Mouse (Mus musculus) left cerebral cortex, adult 2 months (tissue): ENCODE measurements around the gene Eml6. TPM values are rescaled to one million over a fixed set of nuclear protein-coding genes. Genes with fewer than 3 reads are reported as not detected.

Source experiments
- DNase-seq, 2 experiments: peaks; one replicate each; pipeline ENCODE4 v3.0.0; 2021 to 2022; ENCODE audit warnings: low spot score in 2 of 2, mixed read lengths in 1 of 2; ENCODE audit errors: extremely low spot score in 1 of 2
- H3K27ac ChIP-seq: fragments of 200-600 bp; 2 replicates; pipeline ENCODE4 v1.8.1; 2022
- H3K4me3 ChIP-seq: fragments of 200-600 bp; 2 replicates; pipeline ENCODE4 v1.8.1; 2022
- CTCF ChIP-seq: fragments of 200-600 bp; IDR thresholded peaks from 2 replicates; pipeline ENCODE4 v1.8.1; 2022; ENCODE audit warnings: antibody characterized with exemption, mild to moderate bottlenecking, moderate library complexity
- intact Hi-C: fragments of 180-260 bp; cut with DNase I; formaldehyde crosslinking; loops from one replicate; pipeline ENCODE4 v1.15.1; 2025
- total RNA-seq, 2 experiments: library from RNA; stranded (reverse); gene quantifications; 2 replicates each; pipeline ENCODE4 v1.2.3; 2021

The Eml6 gene
- total RNA-seq, 2 experiments from 2014 or later = 19.7 to 24.0 TPM

- no peak for TF ChIP-seq CTCF
- DNase-seq = no peak
- Histone ChIP-seq H3K27ac (peak overlapping the region; percentile 70), H3K4me3 (no peak overlapping the region)
- intact Hi-C loops = loop anchor here (5.0 kb wide), 1 partner anchor 64 kb away; no protein-coding TSS in a partner anchor
Measured at GRCm38 (mm10) chr11:29786583-29787219, 239.1 kb downstream of the Eml6 start.

GRCm38 (mm10) chr11:29779409-29780026 is 246.3 kb downstream of the Eml6 start:
- no peak overlapping the region for H3K27ac ChIP-seq
- no peak overlapping the region for H3K4me3 ChIP-seq
- intact Hi-C loops = loop anchor here (10.0 kb wide), 1 partner anchor 105 kb away; no protein-coding TSS in a partner anchor
- no peak for TF ChIP-seq CTCF
- no peak for DNase-seq

GRCm38 (mm10) chr11:29778936-29779335 is 246.9 kb downstream of the Eml6 start:
- intact Hi-C loops = loop anchor here (1.0 to 10.0 kb wide), 2 partner anchors 13 to 106 kb away; no protein-coding TSS in a partner anchor
- no peak for DNase-seq

GRCm38 (mm10) chr11:29777964-29778363 is 247.9 kb downstream of the Eml6 start:
- H3K4me3 ChIP-seq = no peak overlapping the region
- peak overlapping the region; percentile 9; the same call in 1 of the 2 replicates for H3K27ac ChIP-seq
- peak; percentile 47 to 68 for DNase-seq
- no peak for TF ChIP-seq CTCF
- intact Hi-C loops = loop anchor here (1.0 to 10.0 kb wide), 2 partner anchors 12 to 107 kb away; no protein-coding TSS in a partner anchor

More at GRCm38 (mm10) chr11:29778936-29779335, 246.9 kb downstream of the Eml6 start:
- Histone ChIP-seq H3K4me3 (no peak overlapping the region), H3K27ac (no peak overlapping the region)
- no peak for TF ChIP-seq CTCF

- Histone ChIP-seq H3K4me3 (no peak overlapping the region), H3K27ac (0 out of 2 replicates have a peak overlapping the region, but pooled peaks have one; percentile 36)
- TF ChIP-seq CTCF = no peak
- DNase-seq = no peak
- intact Hi-C loops = loop anchor here (10.0 kb wide), 1 partner anchor 110 kb away; no protein-coding TSS in a partner anchor
Measured at GRCm38 (mm10) chr11:29774760-29775159, 251.1 kb downstream of the Eml6 start.

GRCm38 (mm10) chr11:29774296-29774695 is 251.5 kb downstream of the Eml6 start:
- no peak overlapping the region; the same call in 1 of the 2 replicates for H3K27ac ChIP-seq
- DNase-seq = no peak
- intact Hi-C loops = loop anchor here (10.0 kb wide), 1 partner anchor 111 kb away; no protein-coding TSS in a partner anchor
- no peak for TF ChIP-seq CTCF
- no peak overlapping the region for H3K4me3 ChIP-seq

- no peak for DNase-seq
- no peak for TF ChIP-seq CTCF
- intact Hi-C loops = loop anchor here (10.0 kb wide), 1 partner anchor 113 kb away; no protein-coding TSS in a partner anchor
- H3K27ac ChIP-seq = 0 out of 2 replicates have a peak overlapping the region, but pooled peaks have one; percentile 5
- no peak overlapping the region for H3K4me3 ChIP-seq
Measured at GRCm38 (mm10) chr11:29772279-29772678, 253.6 kb downstream of the Eml6 start.

GRCm38 (mm10) chr11:29770666-29771400 is 255.0 kb downstream of the Eml6 start:
- TF ChIP-seq CTCF = no peak
- intact Hi-C loops = loop anchor here (10.0 kb wide), 1 partner anchor 114 kb away; no protein-coding TSS in a partner anchor
- no peak overlapping the region for H3K4me3 ChIP-seq
- no peak for DNase-seq
- H3K27ac ChIP-seq = no peak overlapping the region

GRCm38 (mm10) chr11:29768523-29768922 is 257.3 kb downstream of the Eml6 start:
- no peak for DNase-seq
- H3K4me3 ChIP-seq = no peak overlapping the region
- intact Hi-C loops = no loop called here
- no peak for TF ChIP-seq CTCF
- peak overlapping the region; percentile 73 for H3K27ac ChIP-seq

- intact Hi-C loops = loop anchor here (1.0 to 2.0 kb wide), 4 partner anchors 12 to 47 kb away; no protein-coding TSS in a partner anchor
- Histone ChIP-seq H3K4me3 (no peak overlapping the region), H3K27ac (peak overlapping the region; percentile 87)
- TF ChIP-seq CTCF = no peak
- DNase-seq = peak in 1 of 2 experiments; percentile 47
Measured at GRCm38 (mm10) chr11:29766313-29766982, 259.4 kb downstream of the Eml6 start.

- Histone ChIP-seq H3K27ac (peak overlapping the region; percentile 87), H3K4me3 (no peak overlapping the region)
- intact Hi-C loops = no loop called here
- no peak for TF ChIP-seq CTCF
- DNase-seq = no peak
Measured at GRCm38 (mm10) chr11:29765063-29765462, 260.8 kb downstream of the Eml6 start.
